Mouse (Mus musculus): ENCODE measurements around the gene Wdr6. TPM values are rescaled to one million over a fixed set of nuclear protein-coding genes. Genes with fewer than 3 reads are reported as not detected.
"Not testable (repeated sequence)": the region's sequence is repeated elsewhere in the genome, so short reads cannot be mapped to it uniquely, and the experiment has no call there.

Wdr6 gene
- 89.6 and 95.0 TPM in 2 replicates for polyA plus RNA-seq (2015; fragmentation: Nextera tagmentation; extraction: Ambion mirVana)

- no peaks in the 10 kb centered on the region for H3K27me3 ChIP-seq
- H3K4me1 ChIP-seq = peaks cover 46% of the 10 kb centered on the region
- peak within 1 kb of the TSS; percentile 93 for H3K27ac ChIP-seq
- 5% methylated on average over 51 of the region's 51 CpGs for WGBS
- peak within 1 kb of the TSS; percentile 69 for H3K4me2 ChIP-seq
- peak within 1 kb of the TSS; percentile 74 for H3K9ac ChIP-seq
- H3K4me3 ChIP-seq = peak within 1 kb of the TSS; percentile 73
- H3K36me3 ChIP-seq = peaks cover 35% of the 10 kb centered on the region
- peak; percentile 96 for ATAC-seq (ENCODE audit: insufficient number of reproducible peaks, low FRiP score, low TSS enrichment, low read depth)
- no peaks in the 10 kb centered on the region for H3K9me3 ChIP-seq
Measured at GRCm38 (mm10) chr9:108578545-108579343, at the start of gene Wdr6. Gene Wdr6, minus strand, starts transcription at chr9:108578739.

GRCm38 (mm10) chr9:108628141-108628540 lies 49.6 kb upstream of the Wdr6 start:
- Histone ChIP-seq H3K36me3 (peaks cover 19% of the 10 kb centered on the region; the same call in 1 of the 2 replicates), H3K9ac (no peak overlapping the region), H3K4me3 (no peak overlapping the region), H3K4me2 (no peak overlapping the region), H3K27ac (no peak overlapping the region), H3K27me3 (no peaks in the 10 kb centered on the region), H3K9me3 (no peaks in the 10 kb centered on the region), H3K4me1 (no peaks in the 10 kb centered on the region)
- no peak for ATAC-seq (ENCODE audit: insufficient number of reproducible peaks, low FRiP score, low TSS enrichment, low read depth)
- WGBS = 87% methylated on average over 4 of the region's 4 CpGs

DNA sequence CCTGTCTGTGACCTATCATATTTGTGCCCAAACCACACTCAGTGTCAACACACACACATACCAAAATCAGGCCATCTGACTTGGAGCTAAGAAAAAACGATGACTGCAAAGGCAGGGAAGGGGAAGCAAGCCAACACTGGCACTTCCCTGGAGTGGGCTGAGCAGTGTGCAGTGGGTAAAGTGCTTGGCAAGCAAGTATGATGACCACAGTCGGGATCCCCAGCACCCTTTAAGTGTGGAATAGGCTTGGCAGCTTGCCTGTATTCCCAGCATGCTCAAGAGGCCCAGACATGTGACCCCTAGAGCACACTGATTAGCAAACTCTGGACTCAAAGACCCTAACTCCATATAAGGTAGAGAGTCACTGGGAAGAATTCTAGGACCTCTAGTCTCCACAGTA lies 48.0 kb upstream of the Wdr6 start:
- Histone ChIP-seq H3K4me3 (no peak overlapping the region), H3K27ac (no peak overlapping the region), H3K4me1 (no peaks in the 10 kb centered on the region), H3K27me3 (no peaks in the 10 kb centered on the region), H3K9ac (no peak overlapping the region), H3K9me3 (no peaks in the 10 kb centered on the region), H3K4me2 (no peak overlapping the region), H3K36me3 (peaks cover 16% of the 10 kb centered on the region; the same call in 1 of the 2 replicates)
- 63% methylated on average over 2 of the region's 2 CpGs for WGBS
- no peak for ATAC-seq (ENCODE audit: insufficient number of reproducible peaks, low FRiP score, low TSS enrichment, low read depth)

GRCm38 (mm10) chr9:108617301-108617700 lies 38.8 kb upstream of the Wdr6 start:
- no peak overlapping the region for H3K27ac ChIP-seq
- no peak overlapping the region for H3K4me2 ChIP-seq
- H3K4me3 ChIP-seq = no peak overlapping the region
- ATAC-seq (ENCODE audit: insufficient number of reproducible peaks, low FRiP score, low TSS enrichment, low read depth) = no peak
- H3K9ac ChIP-seq = no peak overlapping the region
- H3K9me3 ChIP-seq = no peaks in the 10 kb centered on the region
- 94% methylated on average over 1 of the region's 1 CpGs for WGBS
- H3K27me3 ChIP-seq = no peaks in the 10 kb centered on the region
- H3K4me1 ChIP-seq = no peaks in the 10 kb centered on the region
- peaks cover 69% of the 10 kb centered on the region for H3K36me3 ChIP-seq

DNA sequence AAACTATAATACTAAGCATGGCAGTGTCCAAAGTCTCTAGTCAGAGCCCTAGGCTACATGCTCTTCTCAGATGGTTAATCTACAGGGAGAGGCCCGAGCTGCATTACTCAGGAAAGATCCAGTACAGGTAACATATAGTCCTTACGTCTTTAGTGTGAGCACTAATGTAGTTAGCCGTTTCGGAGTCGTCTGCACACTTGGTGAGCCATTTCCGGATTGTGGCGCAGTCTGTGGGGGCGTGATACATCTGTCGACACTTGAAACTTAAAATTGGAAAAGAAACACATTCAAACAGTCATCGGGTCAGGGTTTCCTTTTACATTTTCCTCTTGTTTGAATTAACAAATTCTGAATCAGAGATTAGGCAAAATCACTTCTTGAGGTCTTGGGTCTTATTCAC lies 32.9 kb upstream of the Wdr6 start:
- H3K4me2 ChIP-seq = no peak overlapping the region
- H3K9me3 ChIP-seq = no peaks in the 10 kb centered on the region
- no peaks in the 10 kb centered on the region for H3K27me3 ChIP-seq
- H3K9ac ChIP-seq = no peak overlapping the region
- H3K4me1 ChIP-seq = no peaks in the 10 kb centered on the region
- H3K36me3 ChIP-seq = peaks cover 87% of the 10 kb centered on the region
- WGBS = 91% methylated on average over 10 of the region's 10 CpGs
- no peak overlapping the region for H3K4me3 ChIP-seq
- no peak overlapping the region for H3K27ac ChIP-seq
- no peak for ATAC-seq (ENCODE audit: insufficient number of reproducible peaks, low FRiP score, low TSS enrichment, low read depth)

GRCm38 (mm10) chr9:108608889-108609288 lies 30.4 kb upstream of the Wdr6 start:
- ATAC-seq (ENCODE audit: insufficient number of reproducible peaks, low FRiP score, low TSS enrichment, low read depth) = no peak
- Histone ChIP-seq H3K4me2 (no peak overlapping the region), H3K9ac (no peak overlapping the region), H3K9me3 (no peaks in the 10 kb centered on the region), H3K36me3 (peaks cover 94% of the 10 kb centered on the region), H3K4me3 (no peak overlapping the region), H3K27me3 (no peaks in the 10 kb centered on the region), H3K4me1 (no peaks in the 10 kb centered on the region), H3K27ac (no peak overlapping the region)
- 83% methylated on average over 4 of the region's 4 CpGs for WGBS

- H3K9me3 ChIP-seq; H3K9ac ChIP-seq; H3K4me3 ChIP-seq; H3K4me1 ChIP-seq; ATAC-seq (ENCODE audit: insufficient number of reproducible peaks, low FRiP score, low TSS enrichment, low read depth); H3K27ac ChIP-seq; H3K4me2 ChIP-seq; H3K27me3 ChIP-seq: not testable (repeated sequence)
- peaks cover 95% of the 10 kb centered on the region for H3K36me3 ChIP-seq
- WGBS = 88% methylated on average over 5 of the region's 5 CpGs
Measured at GRCm38 (mm10) chr9:108607929-108608328, 29.4 kb upstream of the Wdr6 start.

DNA sequence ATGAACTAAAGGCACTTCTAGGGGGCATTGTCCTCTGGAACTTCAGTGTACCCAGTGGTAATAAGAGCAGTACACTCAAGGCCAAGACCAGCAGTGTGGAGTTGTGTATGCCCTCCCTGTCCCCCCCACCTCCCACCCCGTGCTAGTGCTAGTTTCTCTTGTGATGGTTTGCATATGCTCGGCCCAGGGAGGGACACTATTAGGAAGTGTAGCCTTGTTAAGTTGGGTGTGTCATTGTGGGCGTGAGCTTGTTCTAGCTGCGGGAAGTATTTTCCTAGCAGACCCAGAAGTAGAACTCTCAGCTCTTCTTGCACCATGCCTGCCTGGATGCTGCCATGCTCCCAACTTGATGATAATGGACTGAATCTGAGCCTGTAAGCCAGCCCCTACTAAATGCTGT lies 23.4 kb upstream of the Wdr6 start:
- no peaks in the 10 kb centered on the region for H3K27me3 ChIP-seq
- H3K4me1 ChIP-seq = peaks cover 10% of the 10 kb centered on the region; the same call in 1 of the 2 replicates
- H3K9ac ChIP-seq = no peak overlapping the region
- WGBS = 74% methylated on average over 4 of the region's 4 CpGs
- no peak overlapping the region for H3K4me3 ChIP-seq
- H3K27ac ChIP-seq = no peak overlapping the region
- H3K4me2 ChIP-seq = no peak overlapping the region
- ATAC-seq (ENCODE audit: insufficient number of reproducible peaks, low FRiP score, low TSS enrichment, low read depth) = no peak
- H3K9me3 ChIP-seq = no peaks in the 10 kb centered on the region
- peaks cover 48% of the 10 kb centered on the region for H3K36me3 ChIP-seq

DNA sequence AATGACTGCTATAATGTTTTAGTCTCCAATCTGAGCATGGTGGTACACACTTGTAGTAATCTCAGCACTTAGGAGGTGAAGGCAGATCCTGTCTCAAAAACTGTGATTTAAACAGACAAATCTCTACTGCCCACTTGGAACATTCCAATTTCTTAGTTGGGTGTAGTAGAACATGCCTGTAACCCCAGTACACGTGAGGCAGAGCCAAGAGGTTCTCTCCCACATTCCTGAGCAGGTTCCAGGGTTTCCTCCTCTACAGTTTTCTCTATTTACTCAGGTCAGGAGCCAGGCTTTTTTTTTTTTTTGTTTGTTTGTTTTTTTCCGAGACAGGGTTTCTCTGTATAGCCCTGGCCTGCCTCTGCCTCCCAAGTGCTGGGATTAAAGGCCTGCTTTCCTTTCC lies 21.5 kb upstream of the Wdr6 start:
- 48% methylated on average over 2 of the region's 2 CpGs for WGBS
- no peak for ATAC-seq (ENCODE audit: insufficient number of reproducible peaks, low FRiP score, low TSS enrichment, low read depth)
- peaks cover 18% of the 10 kb centered on the region; the same call in 1 of the 2 replicates for H3K4me1 ChIP-seq
- no peak overlapping the region for H3K9ac ChIP-seq
- no peaks in the 10 kb centered on the region for H3K9me3 ChIP-seq
- no peak overlapping the region for H3K4me3 ChIP-seq
- peaks cover 31% of the 10 kb centered on the region for H3K36me3 ChIP-seq
- no peak overlapping the region for H3K4me2 ChIP-seq
- H3K27ac ChIP-seq = no peak overlapping the region
- H3K27me3 ChIP-seq = no peaks in the 10 kb centered on the region

GRCm38 (mm10) chr9:108599021-108599566 lies 20.6 kb upstream of the Wdr6 start:
- Histone ChIP-seq H3K27ac (no peak overlapping the region), H3K4me1 (peaks cover 18% of the 10 kb centered on the region; the same call in 1 of the 2 replicates), H3K4me3 (no peak overlapping the region), H3K36me3 (peaks cover 22% of the 10 kb centered on the region), H3K27me3 (no peaks in the 10 kb centered on the region), H3K9ac (no peak overlapping the region), H3K4me2 (no peak overlapping the region), H3K9me3 (no peaks in the 10 kb centered on the region)
- WGBS = 72% methylated on average over 4 of the region's 4 CpGs
- no peak for ATAC-seq (ENCODE audit: insufficient number of reproducible peaks, low FRiP score, low TSS enrichment, low read depth)

GRCm38 (mm10) chr9:108596998-108597764 lies 18.6 kb upstream of the Wdr6 start, which contains the start of gene P4htm:
Gene P4htm, minus strand, starts transcription at chr9:108597667.
- Histone ChIP-seq H3K27me3 (no peaks in the 10 kb centered on the region), H3K36me3 (peaks cover 3% of the 10 kb centered on the region; the same call in 1 of the 2 replicates), H3K27ac (peak within 1 kb of the TSS; percentile 17; the same call in 1 of the 2 replicates), H3K9me3 (no peaks in the 10 kb centered on the region), H3K4me1 (peaks cover 18% of the 10 kb centered on the region; the same call in 1 of the 2 replicates), H3K9ac (peak within 1 kb of the TSS; percentile 54), H3K4me2 (peak within 1 kb of the TSS; percentile 91), H3K4me3 (peak within 1 kb of the TSS; percentile 76)
- 2% methylated on average over 69 of the region's 69 CpGs for WGBS
- ATAC-seq (ENCODE audit: insufficient number of reproducible peaks, low FRiP score, low TSS enrichment, low read depth) = peak; percentile 79
